Mouse (Mus musculus) small intestine, adult 2 months (tissue): ENCODE results near the gene Olfr1228. TPM values are rescaled to one million over a fixed set of nuclear protein-coding genes. Genes with fewer than 3 reads are reported as not detected.

Source experiments
- H3K27ac ChIP-seq: fragments of 200-500 bp; 2 replicates; pipeline ENCODE4 v1.5.1; 2012; ENCODE audit warnings: low read depth, low read length, control low read depth, inconsistent platforms; ENCODE audit not compliant: insufficient read depth
- H3K27me3 ChIP-seq: fragments of 200-500 bp; 2 replicates; pipeline ENCODE4 v1.6.1; 2012; ENCODE audit warnings: mild to moderate bottlenecking, moderate library complexity, low read length, inconsistent platforms; ENCODE audit not compliant: control insufficient read depth, insufficient read depth
- H3K36me3 ChIP-seq: fragments of 200-500 bp; 2 replicates; pipeline ENCODE4 v1.6.1; 2012; ENCODE audit warnings: mild to moderate bottlenecking, low read length, control low read depth, inconsistent platforms; ENCODE audit not compliant: control insufficient read depth, insufficient read depth
- H3K4me1 ChIP-seq: fragments of 200-500 bp; 2 replicates; pipeline ENCODE4 v1.6.1; 2012; ENCODE audit warnings: low read length, inconsistent platforms, mixed read lengths; ENCODE audit not compliant: control insufficient read depth, insufficient read depth, insufficient read length
- H3K4me3 ChIP-seq: fragments of 200-500 bp; 2 replicates; pipeline ENCODE4 v1.5.1; 2012; ENCODE audit warnings: low read depth, mild to moderate bottlenecking, control low read depth, inconsistent platforms, low read length, moderate library complexity
- CTCF ChIP-seq: fragments of 200-500 bp; IDR thresholded peaks from 2 replicates; pipeline ENCODE4 v1.5.1; 2012; ENCODE audit warnings: low read depth, mild to moderate bottlenecking, control low read depth, inconsistent platforms, low read length, moderate library complexity, mixed read lengths; ENCODE audit not compliant: insufficient replicate concordance, insufficient read length; ENCODE audit errors: extremely low read depth
- POLR2A ChIP-seq: fragments of 200-500 bp; IDR thresholded peaks from 2 replicates; pipeline ENCODE4 v1.6.1; 2012; ENCODE audit warnings: low read depth, mild to moderate bottlenecking, control low read depth, inconsistent platforms, low read length, moderate library complexity
- WGBS: fragments of 180-500 bp; shearing (Covaris S2); methylation state at CpG from one replicate; pipeline ENCODE4 v1.1.7; 2018; 5-methylcytosine and 5-hydroxymethylcytosine counted together
- polyA plus RNA-seq: library from polyadenylated mRNA; depleted of rRNA; stranded (reverse); fragments of >200 nt; gene quantifications from 2 replicates; pipeline ENCODE4 v1.2.3, GENCODE M21; 2012; rRNA removed

Olfr1228 gene
- polyA plus RNA-seq = not detected in 2 replicates

DNA sequence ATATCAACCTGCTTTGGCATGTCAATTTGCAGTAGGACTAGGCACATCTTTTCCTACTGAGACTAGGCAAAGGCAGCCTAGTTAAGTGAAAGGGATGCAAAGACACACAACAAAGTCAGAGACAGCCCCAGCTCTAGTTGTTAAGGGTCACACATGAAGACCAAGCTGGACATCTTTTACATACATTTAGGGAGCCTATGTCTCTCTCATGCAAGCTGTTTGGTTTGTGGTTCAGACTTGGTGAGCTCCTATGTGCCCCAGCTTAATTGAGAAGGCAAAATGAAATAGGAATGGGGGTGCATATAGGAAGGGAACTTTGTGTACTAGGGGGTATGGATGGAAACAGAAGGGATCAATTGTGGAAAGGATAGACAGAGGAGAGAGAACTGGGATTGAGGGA is at the start of gene Olfr1228:
Gene Olfr1228 (minus strand): TSS at position 101 of the 400 bp plus-strand sequence.
- Histone ChIP-seq H3K36me3 (no peaks in the 10 kb centered on the region), H3K4me3 (no peak within 1 kb of the TSS), H3K4me1 (no peaks in the 10 kb centered on the region), H3K27me3 (no peaks in the 10 kb centered on the region), H3K27ac (no peak within 1 kb of the TSS)
- TF ChIP-seq POLR2A = no peak
- TF ChIP-seq CTCF = no peak

DNA sequence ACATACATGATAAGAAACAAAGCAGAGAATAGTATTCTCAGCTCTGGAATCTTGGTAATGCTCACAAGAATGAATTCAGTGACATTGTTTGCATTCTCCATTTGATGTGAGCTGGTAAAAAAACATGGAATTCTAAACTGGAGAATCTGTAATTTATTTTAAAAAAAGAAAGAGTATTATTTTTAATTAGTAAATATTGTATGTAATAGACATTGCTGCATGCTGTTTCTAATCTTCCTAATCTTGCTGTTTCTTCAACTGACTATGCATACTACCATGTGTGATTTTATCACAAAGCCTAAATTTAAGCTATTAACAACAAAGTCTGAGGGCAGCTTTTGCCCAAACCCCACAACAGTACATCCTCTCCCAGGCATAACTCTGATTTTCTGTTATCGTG is 43.3 kb upstream of the Olfr1228 start, which contains the start of gene Olfr1230:
Gene Olfr1230 (minus strand): TSS at position 101 of the 400 bp plus-strand sequence.
- no peaks in the 10 kb centered on the region for H3K27me3 ChIP-seq
- H3K36me3 ChIP-seq = no peaks in the 10 kb centered on the region
- no peak within 1 kb of the TSS for H3K4me3 ChIP-seq
- no peak within 1 kb of the TSS for H3K27ac ChIP-seq
- 85% methylated on average over 1 of the region's 1 CpGs for WGBS
- TF ChIP-seq CTCF (no peak), POLR2A (no peak)
- H3K4me1 ChIP-seq = no peaks in the 10 kb centered on the region

DNA sequence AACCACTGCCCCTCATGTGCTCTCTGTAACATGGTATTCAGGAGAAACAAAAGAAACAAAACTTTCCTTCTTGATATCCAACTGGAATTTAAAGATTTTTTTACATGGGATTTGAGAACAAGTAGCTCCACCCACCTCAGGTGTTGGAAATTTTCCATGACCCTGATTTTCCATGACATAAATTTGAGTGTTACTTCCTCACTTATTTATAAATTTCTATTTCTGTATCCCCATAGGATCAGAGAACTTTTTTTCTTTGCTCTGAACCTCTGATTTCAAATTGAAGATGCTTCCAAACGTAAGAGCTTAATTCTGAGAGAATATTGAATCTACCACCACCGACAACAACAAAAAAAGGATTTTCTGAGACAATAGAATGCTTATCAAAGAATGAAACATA is 34.1 kb upstream of the Olfr1228 start, which contains the start of gene Olfr1229:
Gene Olfr1229 (minus strand): TSS at position 101 of the 400 bp plus-strand sequence.
- H3K27me3 ChIP-seq = no peaks in the 10 kb centered on the region
- no peaks in the 10 kb centered on the region for H3K4me1 ChIP-seq
- H3K36me3 ChIP-seq = no peaks in the 10 kb centered on the region
- no peak within 1 kb of the TSS for H3K27ac ChIP-seq
- no peak within 1 kb of the TSS for H3K4me3 ChIP-seq
- 72% methylated on average over 2 of the region's 2 CpGs for WGBS
- no peak for TF ChIP-seq CTCF
- TF ChIP-seq POLR2A = no peak

DNA sequence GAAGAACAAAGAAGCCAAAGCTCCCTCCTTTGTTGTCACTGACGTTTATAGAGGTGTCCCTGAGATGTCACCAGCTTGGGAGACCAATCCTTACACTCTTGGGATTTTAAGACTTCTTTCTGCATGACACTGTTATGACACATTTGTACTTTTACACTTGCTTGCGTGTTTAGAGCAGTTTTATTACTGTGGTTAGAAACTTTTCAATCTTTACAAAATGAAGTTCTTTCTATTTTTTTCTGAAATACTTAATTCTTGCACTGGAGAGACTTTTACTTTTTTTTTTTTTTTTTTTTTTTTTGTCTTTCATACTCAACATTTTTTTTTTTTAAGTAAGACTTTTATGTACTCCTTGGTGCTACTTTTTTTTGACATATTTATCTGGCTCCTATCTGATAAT is 53.9 kb downstream of the Olfr1228 start, which contains the start of gene Olfr1226:
Gene Olfr1226 (minus strand): TSS at position 101 of the 400 bp plus-strand sequence.
- TF ChIP-seq CTCF (no peak), POLR2A (no peak)
- 53% methylated on average over 2 of the region's 2 CpGs for WGBS
- Histone ChIP-seq H3K4me3 (no peak within 1 kb of the TSS), H3K36me3 (no peaks in the 10 kb centered on the region), H3K27me3 (no peaks in the 10 kb centered on the region), H3K4me1 (no peaks in the 10 kb centered on the region), H3K27ac (no peak within 1 kb of the TSS)

Other genes with a start within 250 kb of the Olfr1228 start
- not detected in 2 replicates for gene Olfr1215, start 247.1 kb downstream of the Olfr1228 start, polyA plus RNA-seq
- gene Olfr1216, start 235.7 kb downstream of the Olfr1228 start, polyA plus RNA-seq = not detected in 2 replicates
- gene Olfr1217, start 222.0 kb downstream of the Olfr1228 start, polyA plus RNA-seq = not detected in 2 replicates
- gene Olfr1218, start 192.9 kb downstream of the Olfr1228 start, polyA plus RNA-seq = not detected in 2 replicates
- not detected in 2 replicates for gene Olfr1219, start 170.5 kb downstream of the Olfr1228 start, polyA plus RNA-seq
- not detected in 2 replicates for gene Olfr1220, start 147.2 kb downstream of the Olfr1228 start, polyA plus RNA-seq
- gene Olfr1221, start 136.8 kb downstream of the Olfr1228 start, polyA plus RNA-seq = not detected in 2 replicates
- not detected in 2 replicates for gene Olfr1222, start 121.0 kb downstream of the Olfr1228 start, polyA plus RNA-seq
- not detected in 2 replicates for gene Olfr1223, start 102.5 kb downstream of the Olfr1228 start, polyA plus RNA-seq
- not detected in 2 replicates for gene Olfr1224-ps1, start 90.0 kb downstream of the Olfr1228 start, polyA plus RNA-seq
- not detected in 2 replicates for gene Olfr1225, start 79.4 kb downstream of the Olfr1228 start, polyA plus RNA-seq
- gene Olfr1226, start 54.0 kb downstream of the Olfr1228 start, polyA plus RNA-seq = not detected in 2 replicates
- gene Olfr1229, start 34.0 kb upstream of the Olfr1228 start, polyA plus RNA-seq = not detected in 2 replicates
- gene Olfr1230, start 43.2 kb upstream of the Olfr1228 start, polyA plus RNA-seq = not detected in 2 replicates
- gene Olfr1231, start 53.0 kb upstream of the Olfr1228 start, polyA plus RNA-seq = not detected in 2 replicates
- not detected in 2 replicates for gene Olfr1232, start 75.6 kb upstream of the Olfr1228 start, polyA plus RNA-seq
- not detected in 2 replicates for gene Olfr1233, start 88.3 kb upstream of the Olfr1228 start, polyA plus RNA-seq
- not detected in 2 replicates for gene Olfr1234, start 110.8 kb upstream of the Olfr1228 start, polyA plus RNA-seq
- not detected in 2 replicates for gene Olfr1238, start 155.6 kb upstream of the Olfr1228 start, polyA plus RNA-seq
- gene Olfr1239, start 166.3 kb upstream of the Olfr1228 start, polyA plus RNA-seq = not detected in 2 replicates
- gene Olfr1240, start 188.9 kb upstream of the Olfr1228 start, polyA plus RNA-seq = not detected in 2 replicates
- gene Olfr1241, start 233.1 kb upstream of the Olfr1228 start, polyA plus RNA-seq = not detected in 2 replicates
- not detected in 2 replicates for gene Olfr1242, start 244.3 kb upstream of the Olfr1228 start, polyA plus RNA-seq